Mouse (Mus musculus) cortical plate, adult 2 months (tissue): ENCODE measurements around the gene Aff3. TPM values are rescaled to one million over a fixed set of nuclear protein-coding genes. Genes with fewer than 3 reads are reported as not detected.

Source experiments
- H3K27ac ChIP-seq: fragments of 200-500 bp; 2 replicates; pipeline ENCODE4 v1.5.1; 2012; ENCODE audit warnings: low read length, control low read depth, inconsistent platforms; ENCODE audit not compliant: insufficient read depth
- H3K4me1 ChIP-seq: fragments of 200-500 bp; 2 replicates; pipeline ENCODE4 v1.6.1; 2011; ENCODE audit warnings: low read length; ENCODE audit not compliant: control insufficient read depth, insufficient read depth
- H3K4me3 ChIP-seq: fragments of 200-500 bp; 2 replicates; pipeline ENCODE4 v1.5.1; 2011; ENCODE audit warnings: mild to moderate bottlenecking, low read length, control low read depth; ENCODE audit not compliant: insufficient read depth
- CTCF ChIP-seq: fragments of 200-500 bp; IDR thresholded peaks from 2 replicates; pipeline ENCODE4 v1.5.1; 2011; ENCODE audit warnings: mild to moderate bottlenecking, control low read depth, low read length; ENCODE audit not compliant: insufficient read depth; ENCODE audit errors: extremely low read depth
- POLR2A ChIP-seq: fragments of 200-500 bp; IDR thresholded peaks from 2 replicates; pipeline ENCODE4 v1.6.1; 2011; ENCODE audit warnings: mild to moderate bottlenecking, low read length, control low read depth; ENCODE audit not compliant: insufficient read depth; ENCODE audit errors: extremely low read depth
- polyA plus RNA-seq: library from polyadenylated mRNA; depleted of rRNA; stranded (reverse); fragments of >200 nt; gene quantifications from 2 replicates; pipeline ENCODE4 v1.2.3, GENCODE M21; 2012

Aff3 gene
- polyA plus RNA-seq, 1 experiment = 24.1 TPM

- no peak overlapping the region for H3K27ac ChIP-seq
- H3K4me3 ChIP-seq = no peak overlapping the region
- no peaks in the 10 kb centered on the region for H3K4me1 ChIP-seq
- no peak for TF ChIP-seq POLR2A
- no peak for TF ChIP-seq CTCF
Observed at GRCm38 (mm10) chr1:38178929-38179328, 485.8 kb downstream of the Aff3 start.

- no peak for TF ChIP-seq POLR2A
- TF ChIP-seq CTCF = no peak
- Histone ChIP-seq H3K27ac (no peak overlapping the region), H3K4me3 (no peak overlapping the region), H3K4me1 (no peaks in the 10 kb centered on the region)
Observed at GRCm38 (mm10) chr1:38176077-38176476, 488.7 kb downstream of the Aff3 start.

- TF ChIP-seq CTCF = no peak
- TF ChIP-seq POLR2A = no peak
- Histone ChIP-seq H3K4me1 (no peaks in the 10 kb centered on the region; the same call in 1 of the 2 replicates), H3K4me3 (no peak overlapping the region), H3K27ac (no peak overlapping the region)
Observed at GRCm38 (mm10) chr1:38171874-38172273, 492.9 kb downstream of the Aff3 start.

- TF ChIP-seq CTCF (no peak), POLR2A (no peak)
- Histone ChIP-seq H3K4me1 (no peaks in the 10 kb centered on the region; the same call in 1 of the 2 replicates), H3K27ac (no peak overlapping the region), H3K4me3 (no peak overlapping the region)
Observed at GRCm38 (mm10) chr1:38165696-38166095, 499.1 kb downstream of the Aff3 start.

GRCm38 (mm10) chr1:38150086-38150485 is 514.7 kb downstream of the Aff3 start:
- no peaks in the 10 kb centered on the region for H3K4me1 ChIP-seq
- no peak for TF ChIP-seq POLR2A
- TF ChIP-seq CTCF = no peak
- H3K27ac ChIP-seq = no peak overlapping the region
- no peak overlapping the region for H3K4me3 ChIP-seq

GRCm38 (mm10) chr1:38146008-38146407 is 518.7 kb downstream of the Aff3 start:
- no peak overlapping the region for H3K27ac ChIP-seq
- H3K4me1 ChIP-seq = no peaks in the 10 kb centered on the region
- no peak overlapping the region for H3K4me3 ChIP-seq
- TF ChIP-seq POLR2A = no peak
- TF ChIP-seq CTCF = no peak

GRCm38 (mm10) chr1:38141371-38141770 is 523.4 kb downstream of the Aff3 start:
- TF ChIP-seq CTCF (no peak), POLR2A (no peak)
- Histone ChIP-seq H3K4me3 (no peak overlapping the region), H3K27ac (no peak overlapping the region), H3K4me1 (no peaks in the 10 kb centered on the region)

GRCm38 (mm10) chr1:38140911-38141310 is 523.8 kb downstream of the Aff3 start:
- TF ChIP-seq POLR2A (no peak), CTCF (no peak)
- Histone ChIP-seq H3K27ac (no peak overlapping the region), H3K4me1 (no peaks in the 10 kb centered on the region), H3K4me3 (no peak overlapping the region)

- no peaks in the 10 kb centered on the region for H3K4me1 ChIP-seq
- H3K27ac ChIP-seq = no peak overlapping the region
- no peak overlapping the region for H3K4me3 ChIP-seq
- TF ChIP-seq POLR2A (no peak), CTCF (no peak)
Observed at GRCm38 (mm10) chr1:38139396-38139795, 525.4 kb downstream of the Aff3 start.

- H3K4me1 ChIP-seq = no peaks in the 10 kb centered on the region; the same call in 1 of the 2 replicates
- H3K27ac ChIP-seq = no peak overlapping the region
- TF ChIP-seq CTCF (no peak), POLR2A (no peak)
- H3K4me3 ChIP-seq = no peak overlapping the region
Observed at GRCm38 (mm10) chr1:38132942-38133341, 531.8 kb downstream of the Aff3 start.
